Mouse (Mus musculus): ENCODE data around the gene Cep41.

Gene Cep41

GRCm38 (mm10) chr6:30693350-30693991 is at the start of gene Cep41:
Gene Cep41 (minus strand): TSS chr6:30693749.
- peak; percentile 96 for DNase-seq

- peak; percentile 46 for DNase-seq
Measured at GRCm38 (mm10) chr6:30739177-30739747, 45.7 kb upstream of the Cep41 start.

- DNase-seq = no peak
Measured at GRCm38 (mm10) chr6:30738464-30739006, 45.0 kb upstream of the Cep41 start.

- peak; percentile 79 for DNase-seq
Measured at GRCm38 (mm10) chr6:30737548-30738463, 44.3 kb upstream of the Cep41 start.

GRCm38 (mm10) chr6:30736864-30737547 is 43.5 kb upstream of the Cep41 start:
- DNase-seq = peak; percentile 82

- DNase-seq = peak; percentile 36
Measured at GRCm38 (mm10) chr6:30736372-30736762, 42.8 kb upstream of the Cep41 start.

DNA sequence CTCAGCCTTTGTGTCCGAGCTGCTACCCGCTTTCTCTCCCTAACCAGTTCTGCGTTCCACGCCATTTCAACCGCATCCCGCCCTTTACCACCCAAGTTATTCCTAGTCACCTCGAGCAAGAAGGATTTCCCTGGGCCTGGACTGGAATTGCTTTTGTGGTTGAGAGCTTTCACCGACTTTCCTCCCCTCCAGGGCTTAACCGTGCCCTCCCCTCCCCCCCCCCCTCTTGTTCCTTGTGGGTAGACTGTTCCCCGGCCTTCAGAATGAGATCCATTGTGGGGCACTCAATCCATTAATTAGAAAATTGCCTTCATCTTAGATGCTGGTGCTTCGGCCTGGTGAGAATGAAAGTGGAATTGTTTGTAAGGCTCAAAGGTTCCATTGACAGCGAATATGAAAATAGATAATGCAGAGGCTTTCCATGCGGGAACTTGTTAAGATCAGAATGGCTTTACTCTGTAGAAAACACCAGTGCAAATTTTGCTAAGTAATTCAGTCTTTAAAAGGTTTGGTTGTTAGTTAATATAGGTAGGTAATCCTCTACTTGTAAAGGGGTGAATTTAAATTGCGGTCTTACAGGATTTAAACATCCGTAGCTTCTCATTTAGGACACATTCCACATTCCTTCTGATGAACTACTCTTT is 42.3 kb upstream of the Cep41 start:
- peak; percentile 18 for DNase-seq

DNA sequence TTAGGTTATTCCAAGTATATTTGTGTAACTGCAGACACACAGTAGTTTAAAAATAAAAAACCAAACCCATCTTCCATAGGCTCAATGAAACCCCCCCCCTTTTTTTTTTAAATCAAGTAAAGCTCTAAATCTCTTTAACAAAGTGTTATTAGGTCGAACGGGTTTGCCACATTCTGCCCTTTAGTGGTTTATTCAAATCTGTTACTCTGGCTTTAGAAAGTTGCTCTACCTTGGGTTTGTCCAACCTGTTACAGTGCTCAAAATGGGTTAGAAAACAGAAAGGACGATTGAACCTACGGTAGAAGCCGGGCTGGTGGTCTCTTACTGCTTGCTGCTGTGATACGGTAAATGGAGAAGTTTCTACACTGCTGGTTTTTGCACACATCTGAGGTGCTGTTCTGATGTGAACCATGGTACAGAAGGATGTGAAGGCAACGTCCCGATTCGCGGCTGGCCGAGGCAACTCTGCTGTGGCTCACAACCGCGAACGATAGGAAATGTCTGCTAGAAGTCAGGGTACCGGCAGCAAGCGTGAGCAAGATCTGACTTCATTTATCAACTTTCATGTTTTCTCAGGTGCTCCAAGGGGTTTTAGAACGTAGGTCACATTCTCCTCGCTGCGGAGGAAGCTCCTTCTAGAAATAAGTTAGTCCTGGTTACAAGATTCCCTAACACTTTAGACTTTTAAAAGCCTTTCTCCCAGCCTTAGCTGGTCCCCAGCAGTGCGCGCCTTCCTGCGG is 41.6 kb upstream of the Cep41 start:
- DNase-seq = no peak

DNA sequence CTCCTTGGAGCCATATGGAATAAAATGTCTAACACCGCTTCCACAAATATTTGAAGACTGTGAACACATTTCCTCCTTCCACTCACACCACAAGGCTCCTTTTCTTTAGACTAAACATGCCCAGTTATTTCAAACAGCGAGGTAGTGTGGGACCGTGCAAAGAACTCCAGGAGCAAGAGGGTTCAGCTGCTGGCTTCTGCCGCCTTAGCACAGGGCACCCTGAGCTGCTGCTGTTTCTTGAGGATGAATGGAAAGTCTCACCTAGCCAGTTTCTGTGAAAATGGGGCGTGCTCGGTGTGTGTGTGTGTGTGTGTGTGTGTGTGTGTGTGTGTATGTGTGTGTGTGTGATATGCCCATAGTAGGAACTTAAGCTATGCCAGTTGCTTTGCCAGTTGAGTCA is 40.9 kb upstream of the Cep41 start:
- DNase-seq = no peak

DNA sequence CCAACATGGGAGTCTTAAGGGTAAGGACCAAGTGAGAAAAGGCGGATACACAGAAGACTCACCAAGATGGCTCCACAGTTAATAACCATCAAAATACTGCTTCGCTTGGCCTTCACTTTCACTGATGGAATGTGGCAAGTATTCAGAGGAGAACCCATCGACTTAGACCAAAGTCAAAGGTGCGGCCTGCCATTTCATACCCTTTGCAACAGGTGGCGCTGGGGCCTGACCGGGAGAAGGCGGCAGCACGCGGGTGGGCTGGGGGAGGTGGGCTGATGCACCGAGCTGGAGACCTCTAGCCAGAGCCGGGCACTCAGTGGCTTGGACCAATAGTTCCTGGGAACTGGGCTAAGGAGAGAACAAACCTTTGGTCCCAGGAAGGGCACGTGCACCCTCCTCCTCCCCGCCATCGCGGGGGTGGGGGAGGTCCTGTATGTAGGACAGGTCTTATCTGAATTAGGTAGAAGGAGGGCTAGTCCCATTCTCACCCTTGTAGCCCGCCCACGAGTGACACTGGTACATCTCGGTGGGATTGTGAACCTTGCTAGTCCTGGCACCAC is 39.1 kb upstream of the Cep41 start:
- no peak for DNase-seq

DNA sequence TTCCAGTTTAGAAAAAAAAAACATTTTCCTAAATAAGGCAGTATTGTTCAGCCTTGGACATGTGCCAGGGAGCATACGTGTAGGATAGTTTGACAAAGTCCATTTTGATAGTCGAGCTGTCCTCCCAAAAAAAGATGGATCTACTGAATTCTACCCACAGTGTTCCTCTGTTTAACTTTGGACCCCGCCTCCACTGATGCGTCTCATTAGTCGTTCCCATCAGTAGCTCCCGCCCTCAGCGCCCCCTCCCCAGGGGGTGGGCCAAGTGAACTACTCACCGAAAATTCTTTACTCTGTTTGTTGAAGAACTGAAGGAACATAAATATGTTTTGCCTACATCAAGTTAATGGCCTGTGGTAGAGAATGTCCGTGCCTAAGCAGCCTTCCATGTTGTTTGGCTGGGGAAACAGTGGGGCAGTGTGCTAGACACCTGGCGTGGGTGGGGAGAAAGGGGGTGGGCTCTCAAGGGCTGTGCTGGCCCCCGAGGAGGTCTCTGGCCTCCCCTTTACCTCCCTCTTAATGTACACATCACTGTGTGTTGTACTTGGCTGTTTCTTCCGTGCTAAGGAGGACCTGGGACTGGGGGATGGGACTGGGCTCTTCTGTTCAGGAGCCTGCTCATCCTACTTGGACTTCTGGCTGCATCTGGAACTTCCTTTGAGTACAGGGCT is 36.9 kb upstream of the Cep41 start:
- DNase-seq = peak; percentile 41

DNA sequence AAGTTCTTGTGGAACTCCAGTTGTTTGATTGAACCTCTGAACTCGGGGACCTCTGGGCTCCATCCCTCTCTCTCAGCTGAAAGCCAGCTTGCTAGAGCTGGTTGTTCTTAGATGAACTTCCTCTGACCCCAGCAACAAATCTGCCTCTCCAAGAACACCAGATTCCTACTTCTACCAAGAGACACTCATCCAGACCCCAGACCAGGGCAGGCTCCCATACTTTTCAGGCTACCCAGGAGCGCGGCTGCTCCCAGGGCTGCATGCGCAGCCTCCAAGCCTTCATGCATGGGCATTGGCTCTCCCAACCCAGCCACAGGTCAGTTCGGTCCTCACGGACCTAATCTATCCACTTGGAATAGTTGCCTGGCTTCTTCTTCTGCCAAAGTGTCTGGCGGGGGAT is 29.8 kb upstream of the Cep41 start, which contains the start of gene Mest:
TSS of gene Mest (plus strand) at position 217 of the 400 bp plus-strand sequence.
- peak; percentile 28 for DNase-seq

DNA sequence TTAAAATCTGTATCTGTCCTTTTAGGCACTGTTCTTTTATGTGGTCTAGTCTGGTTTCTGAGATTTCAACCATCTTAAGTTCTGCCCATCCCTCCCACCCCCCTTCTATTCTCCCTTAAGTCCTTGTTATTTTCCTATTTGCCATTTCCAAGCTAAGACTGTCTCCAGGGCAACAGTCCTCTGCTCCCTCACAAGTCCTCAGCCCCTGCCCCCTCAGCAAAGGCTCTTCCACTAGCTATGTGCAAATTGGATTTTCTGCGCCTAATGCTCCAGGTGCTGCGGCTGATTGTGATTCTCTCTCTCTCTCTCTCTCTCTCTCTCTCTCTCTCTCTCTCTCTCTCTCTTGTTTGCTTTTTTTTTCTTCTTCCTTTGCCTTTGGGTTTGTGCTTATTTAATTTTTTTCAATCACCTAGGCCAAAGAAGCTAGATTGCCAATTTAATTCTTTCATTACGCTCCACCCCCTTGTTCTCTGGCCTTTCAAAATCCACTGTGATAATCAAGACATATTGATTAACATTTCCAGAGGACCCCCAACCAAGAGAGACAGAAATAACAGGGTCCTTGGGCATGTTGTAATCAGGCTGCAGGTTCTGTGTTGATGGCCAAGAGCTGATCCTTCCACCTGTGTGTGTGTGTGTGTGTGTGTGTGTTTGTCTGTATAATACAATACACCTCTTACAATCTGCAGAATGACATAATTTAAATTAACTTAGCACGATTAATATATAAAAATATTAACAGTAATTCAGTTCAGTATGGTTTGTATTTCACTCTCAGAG is 29.0 kb upstream of the Cep41 start:
- no peak for DNase-seq

DNA sequence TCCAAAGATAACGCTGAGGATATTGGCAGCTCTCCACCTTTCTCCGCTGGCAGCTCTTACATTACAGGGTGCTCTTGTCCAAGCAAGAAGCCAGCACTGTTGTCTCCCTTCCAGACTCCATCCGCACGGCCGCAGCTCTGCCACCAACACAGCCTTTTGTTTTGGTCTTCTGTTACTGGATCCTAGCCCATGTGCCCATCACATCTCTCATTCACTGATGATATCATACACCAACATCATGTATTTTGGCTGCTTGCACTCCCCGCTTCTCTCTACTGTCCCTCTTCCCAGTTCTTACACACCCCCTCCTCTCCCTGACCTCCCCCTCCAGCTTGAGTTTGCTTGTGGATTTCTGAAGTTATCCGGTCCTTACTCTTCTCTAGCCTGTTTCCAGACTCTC is 23.2 kb upstream of the Cep41 start:
- no peak for DNase-seq

GRCm38 (mm10) chr6:30714891-30715471 is 21.4 kb upstream of the Cep41 start:
- no peak for DNase-seq

DNA sequence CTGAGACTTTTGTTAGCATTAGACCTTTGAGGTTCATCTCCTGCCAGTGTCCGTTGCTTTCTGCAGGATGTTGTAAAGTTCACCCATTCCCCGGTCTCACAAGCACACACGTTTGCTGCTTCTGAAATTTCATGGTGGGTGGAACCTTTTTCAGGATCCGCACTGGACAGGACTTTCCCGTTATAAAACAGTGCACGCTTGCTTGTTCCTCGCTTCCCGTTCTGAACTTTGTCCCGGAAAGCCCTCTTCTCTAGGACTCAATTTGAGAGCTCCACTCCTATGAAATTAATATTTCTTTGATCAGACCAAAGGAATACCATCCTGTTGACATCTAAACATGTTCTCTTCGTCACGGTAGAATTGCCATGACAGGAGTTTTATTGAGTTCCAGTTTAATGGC is 20.3 kb upstream of the Cep41 start:
- DNase-seq = no peak

DNA sequence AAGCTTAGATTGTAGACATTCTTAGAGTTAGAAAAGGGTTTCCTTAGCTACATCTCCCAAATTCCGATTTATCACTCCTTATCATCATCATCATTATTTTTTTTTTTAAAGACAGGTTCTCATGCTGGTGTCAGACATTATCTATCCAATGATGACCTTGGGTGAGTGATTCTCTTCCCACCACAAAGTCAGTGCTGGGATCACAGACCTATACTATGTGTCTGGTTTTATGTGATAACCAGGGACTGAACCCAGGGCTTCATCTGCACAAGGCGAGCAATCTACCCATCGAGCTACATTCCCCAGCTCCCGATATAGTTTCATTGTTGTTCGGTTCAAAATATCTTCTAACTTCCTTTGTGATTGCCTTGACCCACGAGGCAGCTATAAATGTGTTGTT is 19.9 kb upstream of the Cep41 start:
- DNase-seq = no peak

DNA sequence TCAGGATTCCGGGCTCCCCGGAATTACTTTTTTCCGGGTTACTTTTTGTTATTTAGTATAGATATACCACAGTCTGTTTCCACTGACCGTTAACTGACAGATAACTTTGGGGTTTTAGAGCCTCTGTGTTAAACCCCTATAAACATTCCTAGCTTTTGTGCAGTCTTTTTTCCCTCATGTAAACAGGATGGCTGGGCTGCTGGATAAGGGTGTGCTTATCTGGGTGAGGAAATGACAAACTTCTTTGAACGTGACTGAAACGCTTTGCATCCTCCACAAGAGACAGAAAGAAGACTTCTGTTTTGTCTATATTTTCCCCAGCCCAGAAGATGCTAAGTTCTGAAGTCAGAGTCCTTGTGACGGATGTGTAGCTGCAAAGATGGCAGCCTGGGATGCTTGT is 18.9 kb upstream of the Cep41 start:
- DNase-seq = no peak

GRCm38 (mm10) chr6:30711365-30711763 is 17.8 kb upstream of the Cep41 start:
- DNase-seq = no peak
